Mouse (Mus musculus): ENCODE data around the gene Ypel1. TPM values are rescaled to one million over a fixed set of nuclear protein-coding genes. Genes with fewer than 3 reads are reported as not detected.

Gene Ypel1
- total and polyA plus RNA-seq, 2 experiments from 2014 or later: 41.9 to 66.8 TPM

- TF ChIP-seq CTCF (IDR thresholded peaks at IDR 0.05; ENCODE audit: low read depth): no peak
- Histone ChIP-seq H3K27ac (no peak overlapping the region), H3K36me3 (ENCODE audit: insufficient read depth, low read length) (peaks cover 48% of the 10 kb centered on the region), H3K4me1 (ENCODE audit: insufficient read depth, low read length) (no peaks in the 10 kb centered on the region), H3K9me3 (ENCODE audit: low read length) (no peaks in the 10 kb centered on the region), H3K4me3 (ENCODE audit: low read length) (no peak overlapping the region), H3K9ac (replicated peaks; ENCODE audit: low read length) (no peak overlapping the region), H3K4me2 (ENCODE audit: low read depth, low read length) (no peak overlapping the region), H3K27me3 (ENCODE audit: insufficient read depth, low read length) (no peaks in the 10 kb centered on the region)
- DNase-seq (ENCODE audit: low spot score) (no peak), ATAC-seq (no peak)
- WGBS: 68% methylated on average over 3 of the region's 3 CpGs
Measured at GRCm38 (mm10) chr16:17044320-17044719, 25.2 kb upstream of the Ypel1 start.

- peaks cover 39% of the 10 kb centered on the region for H3K36me3 ChIP-seq (ENCODE audit: insufficient read depth, low read length)
- TF ChIP-seq CTCF (IDR thresholded peaks at IDR 0.05; ENCODE audit: low read depth): no peak
- no peak for ATAC-seq
Measured at GRCm38 (mm10) chr16:17045287-17045686, 24.2 kb upstream of the Ypel1 start.

DNA sequence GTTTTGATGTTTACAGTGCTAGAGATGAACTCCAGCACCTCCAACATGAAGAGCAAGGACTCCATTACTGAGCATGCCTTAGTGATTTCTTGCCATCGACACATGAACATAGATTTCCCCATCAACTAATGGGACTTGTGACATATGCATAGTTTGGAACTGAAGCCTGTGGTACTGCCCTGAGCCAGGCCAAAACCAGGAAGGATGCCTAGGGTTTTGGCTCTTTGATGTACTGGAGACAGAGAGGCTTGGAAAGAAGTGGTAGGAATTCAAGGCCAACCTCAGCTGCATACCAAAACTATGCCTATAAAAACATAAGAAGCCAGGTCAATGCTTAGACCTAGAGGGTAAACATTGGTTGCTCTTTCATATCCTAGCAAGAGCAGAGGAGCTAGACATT lies 19.6 kb upstream of the Ypel1 start:
- no peak for ATAC-seq
- 95% methylated on average over 1 of the region's 1 CpGs for WGBS
- Histone ChIP-seq H3K9me3 (ENCODE audit: low read length) (no peaks in the 10 kb centered on the region), H3K9ac (replicated peaks; ENCODE audit: low read length) (no peak overlapping the region), H3K4me2 (ENCODE audit: low read depth, low read length) (no peak overlapping the region), H3K27me3 (ENCODE audit: insufficient read depth, low read length) (no peaks in the 10 kb centered on the region), H3K36me3 (ENCODE audit: insufficient read depth, low read length) (peaks cover 9% of the 10 kb centered on the region), H3K4me1 (ENCODE audit: insufficient read depth, low read length) (0 out of 2 replicates have a peak, but pooled peaks cover 6% of the 10 kb centered on the region), H3K4me3 (ENCODE audit: low read length) (no peak overlapping the region), H3K27ac (no peak overlapping the region)
- no peak for DNase-seq (ENCODE audit: low spot score)
- TF ChIP-seq CTCF (IDR thresholded peaks at IDR 0.05; ENCODE audit: low read depth): no peak

More at GRCm38 (mm10) chr16:17045287-17045686, 24.2 kb upstream of the Ypel1 start:
- no peak overlapping the region for H3K4me2 ChIP-seq (ENCODE audit: low read depth, low read length)
- DNase-seq (ENCODE audit: low spot score): no peak
- H3K27ac ChIP-seq: no peak overlapping the region
- H3K9ac ChIP-seq (replicated peaks; ENCODE audit: low read length): no peak overlapping the region
- no peaks in the 10 kb centered on the region for H3K4me1 ChIP-seq (ENCODE audit: insufficient read depth, low read length)
- H3K27me3 ChIP-seq (ENCODE audit: insufficient read depth, low read length): no peaks in the 10 kb centered on the region
- 43% methylated on average over 3 of the region's 3 CpGs for WGBS
- H3K9me3 ChIP-seq (ENCODE audit: low read length): no peaks in the 10 kb centered on the region
- H3K4me3 ChIP-seq (ENCODE audit: low read length): no peak overlapping the region

DNA sequence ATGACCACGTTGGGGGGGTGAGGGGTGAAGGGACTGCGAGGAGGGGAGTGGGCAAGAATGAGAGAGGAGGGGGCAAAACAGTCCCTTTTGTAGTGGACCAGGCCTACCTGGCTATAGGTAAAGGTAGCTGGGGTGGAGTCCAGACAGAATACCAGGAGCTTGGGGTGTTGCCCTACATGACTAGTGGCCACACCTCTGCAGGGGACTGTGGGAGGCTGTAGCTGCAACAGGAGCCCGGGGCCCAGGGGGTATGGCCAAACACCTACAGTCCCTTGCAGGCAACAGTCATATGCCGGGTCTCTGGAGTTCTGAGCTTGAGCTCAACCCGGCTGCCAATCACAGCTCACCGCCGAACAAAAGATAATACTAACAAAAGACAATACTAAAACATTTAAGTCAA lies 17.4 kb upstream of the Ypel1 start:
- 82% methylated on average over 7 of the region's 7 CpGs for WGBS
- no peak overlapping the region for H3K9ac ChIP-seq (replicated peaks; ENCODE audit: low read length)
- H3K9me3 ChIP-seq (ENCODE audit: low read length): no peaks in the 10 kb centered on the region
- peaks cover 11% of the 10 kb centered on the region; the same call in 1 of the 2 replicates for H3K4me1 ChIP-seq (ENCODE audit: insufficient read depth, low read length)
- no peak overlapping the region for H3K4me3 ChIP-seq (ENCODE audit: low read length)
- peaks cover 9% of the 10 kb centered on the region for H3K36me3 ChIP-seq (ENCODE audit: insufficient read depth, low read length)
- no peak overlapping the region for H3K4me2 ChIP-seq (ENCODE audit: low read depth, low read length)
- H3K27me3 ChIP-seq (ENCODE audit: insufficient read depth, low read length): no peaks in the 10 kb centered on the region
- no peak overlapping the region for H3K27ac ChIP-seq
- no peak for TF ChIP-seq CTCF (IDR thresholded peaks at IDR 0.05; ENCODE audit: low read depth)
- ATAC-seq (no peak), DNase-seq (ENCODE audit: low spot score) (no peak)

DNA sequence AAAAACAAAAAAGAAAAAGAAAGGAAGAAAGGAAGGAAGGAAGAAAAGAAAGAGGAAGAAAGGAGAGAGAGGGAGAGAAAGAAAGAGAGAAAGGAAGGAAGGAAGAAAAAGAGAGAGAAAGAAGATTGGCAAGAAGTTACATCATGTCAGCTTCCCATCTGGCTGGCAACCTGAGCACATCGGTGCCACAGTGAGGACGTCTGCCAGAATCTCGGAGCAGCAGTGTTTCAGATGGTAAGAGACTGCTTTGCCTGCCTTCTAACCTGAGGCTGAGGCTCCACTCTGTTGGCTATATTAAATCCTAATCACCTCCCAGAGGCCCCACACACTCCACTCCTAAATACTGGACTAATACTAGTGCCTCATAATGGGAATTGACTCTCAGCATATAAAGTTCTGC lies 15.6 kb upstream of the Ypel1 start:
- Histone ChIP-seq H3K9me3 (ENCODE audit: low read length) (no peaks in the 10 kb centered on the region), H3K4me3 (ENCODE audit: low read length) (no peak overlapping the region), H3K4me2 (ENCODE audit: low read depth, low read length) (no peak overlapping the region), H3K27me3 (ENCODE audit: insufficient read depth, low read length) (no peaks in the 10 kb centered on the region), H3K27ac (peak overlapping the region; percentile 38), H3K9ac (replicated peaks; ENCODE audit: low read length) (no peak overlapping the region), H3K36me3 (ENCODE audit: insufficient read depth, low read length) (peaks cover under 1% of the 10 kb centered on the region; the same call in 1 of the 2 replicates), H3K4me1 (ENCODE audit: insufficient read depth, low read length) (peaks cover 11% of the 10 kb centered on the region; the same call in 1 of the 2 replicates)
- 25% methylated on average over 3 of the region's 3 CpGs for WGBS
- TF ChIP-seq CTCF (IDR thresholded peaks at IDR 0.05; ENCODE audit: low read depth): no peak
- ATAC-seq (peak; percentile 21; the same call in 1 of the 2 replicates), DNase-seq (ENCODE audit: low spot score) (peak; percentile 58)

DNA sequence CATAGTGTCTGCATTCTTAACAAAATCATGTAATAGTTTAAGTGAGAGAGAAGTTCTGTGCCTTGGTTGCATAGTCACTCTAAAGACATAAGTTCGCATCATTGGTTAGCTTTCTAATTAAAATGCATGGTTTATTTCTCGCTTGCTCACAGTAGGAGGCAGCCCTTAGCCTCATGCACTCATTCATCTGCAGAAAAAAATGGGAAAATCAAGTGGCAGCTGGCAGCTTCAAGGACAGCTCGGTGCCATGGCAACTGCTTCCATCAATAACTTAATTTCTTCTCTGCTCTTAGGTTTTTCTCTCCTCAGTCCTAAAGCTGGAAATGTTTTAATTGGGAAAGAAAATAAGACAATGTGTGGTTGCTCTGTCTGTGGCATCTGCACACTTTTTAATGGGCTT lies 13.9 kb upstream of the Ypel1 start:
- no peaks in the 10 kb centered on the region for H3K9me3 ChIP-seq (ENCODE audit: low read length)
- H3K27ac ChIP-seq: no peak overlapping the region; the same call in 1 of the 2 replicates
- H3K36me3 ChIP-seq (ENCODE audit: insufficient read depth, low read length): no peaks in the 10 kb centered on the region
- H3K4me1 ChIP-seq (ENCODE audit: insufficient read depth, low read length): peaks cover 11% of the 10 kb centered on the region; the same call in 1 of the 2 replicates
- H3K9ac ChIP-seq (replicated peaks; ENCODE audit: low read length): no peak overlapping the region
- ATAC-seq (peak; percentile 62), DNase-seq (ENCODE audit: low spot score) (peak; percentile 62)
- no peaks in the 10 kb centered on the region for H3K27me3 ChIP-seq (ENCODE audit: insufficient read depth, low read length)
- 24% methylated on average over 3 of the region's 3 CpGs for WGBS
- no peak overlapping the region for H3K4me2 ChIP-seq (ENCODE audit: low read depth, low read length)
- no peak for TF ChIP-seq CTCF (IDR thresholded peaks at IDR 0.05; ENCODE audit: low read depth)
- H3K4me3 ChIP-seq (ENCODE audit: low read length): no peak overlapping the region

DNA sequence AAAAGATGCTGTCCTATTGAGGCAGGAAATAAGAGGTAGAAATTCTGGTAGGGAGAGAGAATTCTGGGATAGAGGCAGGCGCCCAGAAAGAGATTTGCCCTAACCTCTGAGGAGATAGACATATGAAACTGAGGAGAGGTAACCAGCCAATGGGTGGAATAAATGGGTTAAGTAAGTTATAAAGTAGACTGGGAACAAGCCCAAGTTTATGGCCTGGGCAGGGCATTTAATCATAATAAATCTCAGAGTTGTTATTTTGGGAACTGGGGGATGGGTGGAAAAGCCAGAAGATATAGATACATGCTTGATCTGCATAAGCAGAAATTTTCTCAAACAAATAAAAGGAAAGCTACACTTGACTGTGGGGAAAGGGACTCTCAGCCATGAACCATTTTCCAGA lies 7.2 kb upstream of the Ypel1 start:
- H3K36me3 ChIP-seq (ENCODE audit: insufficient read depth, low read length): no peaks in the 10 kb centered on the region
- ATAC-seq (no peak), DNase-seq (ENCODE audit: low spot score) (no peak)
- no peaks in the 10 kb centered on the region for H3K4me1 ChIP-seq (ENCODE audit: insufficient read depth, low read length)
- H3K27me3 ChIP-seq (ENCODE audit: insufficient read depth, low read length): no peaks in the 10 kb centered on the region
- 61% methylated on average over 1 of the region's 1 CpGs for WGBS
- H3K4me2 ChIP-seq (ENCODE audit: low read depth, low read length): no peak overlapping the region
- no peak overlapping the region for H3K9ac ChIP-seq (replicated peaks; ENCODE audit: low read length)
- TF ChIP-seq CTCF (IDR thresholded peaks at IDR 0.05; ENCODE audit: low read depth): no peak
- no peak overlapping the region for H3K27ac ChIP-seq
- no peaks in the 10 kb centered on the region for H3K9me3 ChIP-seq (ENCODE audit: low read length)
- no peak overlapping the region for H3K4me3 ChIP-seq (ENCODE audit: low read length)

Measured in hindbrain, postnatal 0 days (tissue).